Mouse (Mus musculus): ENCODE results near the gene Gxylt2. TPM values are rescaled to one million over a fixed set of nuclear protein-coding genes. Genes with fewer than 3 reads are reported as not detected.

Gxylt2 gene
- polyA plus RNA-seq, 1 experiment from 2014 or later, result 0.89 TPM

GRCm38 (mm10) chr6:100802381-100803083 lies 98.0 kb downstream of the Gxylt2 start:
- H3K9ac ChIP-seq (ENCODE audit: low read length), result no peak overlapping the region
- no peak; the same call in 1 of the 2 replicates for ATAC-seq (ENCODE audit: low FRiP score, low TSS enrichment)
- H3K9me3 ChIP-seq (ENCODE audit: control insufficient read depth, low read length), result no peaks in the 10 kb centered on the region
- no peaks in the 10 kb centered on the region; the same call in 1 of the 2 replicates for H3K4me1 ChIP-seq (replicated peaks; ENCODE audit: control insufficient read depth, insufficient read depth)
- H3K36me3 ChIP-seq (ENCODE audit: control insufficient read depth, insufficient read depth, low read length), result no peaks in the 10 kb centered on the region
- TF ChIP-seq CTCF (IDR thresholded peaks at IDR 0.05; ENCODE audit: low read depth), result no peak
- no peak for TF ChIP-seq EP300 (optimal IDR thresholded peaks at IDR 0.05)
- no peak overlapping the region for H3K27ac ChIP-seq (replicated peaks)
- DNase-seq (ENCODE audit: low spot score), result no peak
- no peak overlapping the region for H3K4me2 ChIP-seq (replicated peaks; ENCODE audit: low read depth)
- H3K27me3 ChIP-seq (ENCODE audit: control insufficient read depth, insufficient read depth, low read length), result no peaks in the 10 kb centered on the region
- 53% methylated on average over 13 of the region's 13 CpGs for WGBS
- H3K4me3 ChIP-seq (ENCODE audit: low read depth, low read length), result no peak overlapping the region

- Histone ChIP-seq H3K27me3 (ENCODE audit: control insufficient read depth, insufficient read depth, low read length) (no peaks in the 10 kb centered on the region), H3K9ac (ENCODE audit: low read length) (no peak overlapping the region), H3K27ac (replicated peaks) (no peak overlapping the region), H3K4me1 (replicated peaks; ENCODE audit: control insufficient read depth, insufficient read depth) (no peaks in the 10 kb centered on the region; the same call in 1 of the 2 replicates), H3K36me3 (ENCODE audit: control insufficient read depth, insufficient read depth, low read length) (no peaks in the 10 kb centered on the region), H3K9me3 (ENCODE audit: control insufficient read depth, low read length) (no peaks in the 10 kb centered on the region), H3K4me2 (replicated peaks; ENCODE audit: low read depth) (no peak overlapping the region), H3K4me3 (ENCODE audit: low read depth, low read length) (no peak overlapping the region)
- ATAC-seq (ENCODE audit: low FRiP score, low TSS enrichment) (no peak), DNase-seq (ENCODE audit: low spot score) (no peak)
- WGBS, result 67% methylated on average over 3 of the region's 3 CpGs
- TF ChIP-seq CTCF (IDR thresholded peaks at IDR 0.05; ENCODE audit: low read depth) (no peak), EP300 (optimal IDR thresholded peaks at IDR 0.05) (no peak)
Observed at GRCm38 (mm10) chr6:100803250-100803649, 98.7 kb downstream of the Gxylt2 start.

DNA sequence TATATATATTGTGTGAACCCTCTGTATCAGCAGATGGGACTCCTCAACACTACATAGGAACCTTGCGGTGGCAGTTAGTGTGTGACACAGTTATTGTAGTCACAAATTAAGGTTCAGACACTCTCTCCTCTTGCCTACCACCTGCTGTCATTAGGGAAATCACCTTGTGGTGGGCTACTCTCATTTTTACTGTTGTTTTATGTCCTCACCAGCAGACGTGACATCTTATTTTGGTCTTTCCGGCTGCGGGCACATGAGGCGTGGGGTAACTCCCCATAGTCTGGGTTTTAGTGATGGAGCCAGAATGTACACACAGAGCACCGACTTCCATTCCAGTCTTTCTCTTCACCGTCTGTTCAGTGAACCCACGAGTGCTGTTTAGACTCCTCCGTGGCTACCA lies 102.7 kb downstream of the Gxylt2 start:
- DNase-seq (ENCODE audit: low spot score), result no peak
- H3K9ac ChIP-seq (ENCODE audit: low read length), result no peak overlapping the region
- no peak overlapping the region for H3K4me3 ChIP-seq (ENCODE audit: low read depth, low read length)
- WGBS, result 93% methylated on average over 9 of the region's 9 CpGs
- TF ChIP-seq CTCF (IDR thresholded peaks at IDR 0.05; ENCODE audit: low read depth) (no peak), EP300 (optimal IDR thresholded peaks at IDR 0.05) (no peak)
- no peak overlapping the region for H3K27ac ChIP-seq (replicated peaks)
- no peaks in the 10 kb centered on the region for H3K9me3 ChIP-seq (ENCODE audit: control insufficient read depth, low read length)
- no peaks in the 10 kb centered on the region for H3K4me1 ChIP-seq (replicated peaks; ENCODE audit: control insufficient read depth, insufficient read depth)
- ATAC-seq (ENCODE audit: low FRiP score, low TSS enrichment), result no peak
- H3K36me3 ChIP-seq (ENCODE audit: control insufficient read depth, insufficient read depth, low read length), result no peaks in the 10 kb centered on the region
- no peak overlapping the region for H3K4me2 ChIP-seq (replicated peaks; ENCODE audit: low read depth)
- no peaks in the 10 kb centered on the region for H3K27me3 ChIP-seq (ENCODE audit: control insufficient read depth, insufficient read depth, low read length)

DNA sequence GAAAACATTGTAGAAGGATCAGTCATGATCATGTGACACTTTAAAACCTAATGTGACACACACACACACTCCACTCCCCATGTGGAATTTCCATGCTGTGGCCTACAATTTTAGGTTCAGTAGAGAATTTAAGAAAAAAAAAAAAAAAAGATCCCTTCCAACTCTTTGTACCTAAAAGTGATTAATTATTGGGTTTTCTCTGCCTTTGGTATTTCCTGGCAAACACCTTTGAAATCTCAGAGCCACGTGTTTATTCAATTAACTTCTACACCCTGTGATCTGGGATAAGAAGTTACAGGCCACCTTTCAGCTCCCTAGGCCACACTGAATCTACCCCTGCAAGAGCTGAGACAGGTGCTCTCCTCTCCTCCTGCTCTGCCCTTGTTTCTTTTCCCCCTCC lies 103.2 kb downstream of the Gxylt2 start:
- Histone ChIP-seq H3K4me2 (replicated peaks; ENCODE audit: low read depth) (no peak overlapping the region), H3K4me3 (ENCODE audit: low read depth, low read length) (no peak overlapping the region), H3K9me3 (ENCODE audit: control insufficient read depth, low read length) (no peaks in the 10 kb centered on the region), H3K36me3 (ENCODE audit: control insufficient read depth, insufficient read depth, low read length) (no peaks in the 10 kb centered on the region), H3K27ac (replicated peaks) (no peak overlapping the region), H3K9ac (ENCODE audit: low read length) (no peak overlapping the region), H3K27me3 (ENCODE audit: control insufficient read depth, insufficient read depth, low read length) (no peaks in the 10 kb centered on the region), H3K4me1 (replicated peaks; ENCODE audit: control insufficient read depth, insufficient read depth) (no peaks in the 10 kb centered on the region)
- TF ChIP-seq EP300 (optimal IDR thresholded peaks at IDR 0.05) (no peak), CTCF (IDR thresholded peaks at IDR 0.05; ENCODE audit: low read depth) (no peak)
- DNase-seq (ENCODE audit: low spot score) (no peak), ATAC-seq (ENCODE audit: low FRiP score, low TSS enrichment) (no peak)
- WGBS, result 15% methylated on average over 1 of the region's 1 CpGs

DNA sequence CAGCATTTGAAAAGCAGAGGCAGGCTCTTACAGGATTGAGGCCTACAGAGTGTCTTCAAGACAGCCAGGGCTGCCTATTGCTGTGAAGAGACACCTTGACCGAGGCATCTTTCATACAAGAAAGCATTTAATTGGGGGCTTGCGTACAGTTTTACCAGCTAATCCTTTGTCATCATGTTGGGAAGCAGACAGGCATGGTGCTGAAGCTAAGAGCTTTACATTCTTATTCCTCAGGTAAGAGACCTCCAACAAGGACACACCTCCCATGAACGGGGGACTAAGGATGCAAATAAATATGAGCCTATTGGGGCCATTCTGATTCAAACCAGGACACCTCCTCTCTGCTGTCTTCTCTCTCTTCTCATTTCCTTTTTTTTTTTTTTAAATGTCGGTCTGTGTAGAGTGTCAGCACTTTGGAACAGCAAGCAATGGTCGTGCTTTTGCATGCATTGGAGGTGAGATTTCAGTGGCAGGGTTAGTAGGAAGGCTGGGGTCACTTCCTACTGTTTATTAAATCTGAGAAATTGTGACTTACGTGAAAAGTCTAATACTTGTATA lies 103.8 kb downstream of the Gxylt2 start:
- DNase-seq (ENCODE audit: low spot score) (no peak), ATAC-seq (ENCODE audit: low FRiP score, low TSS enrichment) (no peak)
- H3K36me3 ChIP-seq (ENCODE audit: control insufficient read depth, insufficient read depth, low read length), result no peaks in the 10 kb centered on the region
- H3K4me3 ChIP-seq (ENCODE audit: low read depth, low read length), result no peak overlapping the region
- no peak overlapping the region for H3K27ac ChIP-seq (replicated peaks)
- no peak overlapping the region for H3K9ac ChIP-seq (ENCODE audit: low read length)
- H3K27me3 ChIP-seq (ENCODE audit: control insufficient read depth, insufficient read depth, low read length), result no peaks in the 10 kb centered on the region
- no peaks in the 10 kb centered on the region for H3K4me1 ChIP-seq (replicated peaks; ENCODE audit: control insufficient read depth, insufficient read depth)
- TF ChIP-seq CTCF (IDR thresholded peaks at IDR 0.05; ENCODE audit: low read depth) (no peak), EP300 (optimal IDR thresholded peaks at IDR 0.05) (no peak)
- no peak overlapping the region for H3K4me2 ChIP-seq (replicated peaks; ENCODE audit: low read depth)
- 83% methylated on average over 6 of the region's 6 CpGs for WGBS
- H3K9me3 ChIP-seq (ENCODE audit: control insufficient read depth, low read length), result no peaks in the 10 kb centered on the region

GRCm38 (mm10) chr6:100810117-100810516 lies 105.6 kb downstream of the Gxylt2 start:
- H3K9me3 ChIP-seq (ENCODE audit: control insufficient read depth, low read length), result no peaks in the 10 kb centered on the region
- TF ChIP-seq EP300 (optimal IDR thresholded peaks at IDR 0.05) (no peak), CTCF (IDR thresholded peaks at IDR 0.05; ENCODE audit: low read depth) (no peak)
- no peak overlapping the region for H3K9ac ChIP-seq (ENCODE audit: low read length)
- 83% methylated on average over 4 of the region's 4 CpGs for WGBS
- ATAC-seq (ENCODE audit: low FRiP score, low TSS enrichment), result no peak
- no peak overlapping the region for H3K27ac ChIP-seq (replicated peaks)
- H3K27me3 ChIP-seq (ENCODE audit: control insufficient read depth, insufficient read depth, low read length), result no peaks in the 10 kb centered on the region
- no peaks in the 10 kb centered on the region for H3K36me3 ChIP-seq (ENCODE audit: control insufficient read depth, insufficient read depth, low read length)
- no peak overlapping the region for H3K4me2 ChIP-seq (replicated peaks; ENCODE audit: low read depth)
- H3K4me1 ChIP-seq (replicated peaks; ENCODE audit: control insufficient read depth, insufficient read depth), result no peaks in the 10 kb centered on the region
- no peak for DNase-seq (ENCODE audit: low spot score)
- no peak overlapping the region for H3K4me3 ChIP-seq (ENCODE audit: low read depth, low read length)

Measured in stomach, postnatal 0 days (tissue).